Mouse (Mus musculus): ENCODE data around the gene Bend7. TPM values are rescaled to one million over a fixed set of nuclear protein-coding genes. Genes with fewer than 3 reads are reported as not detected.

The Bend7 gene
- polyA plus RNA-seq, 1 experiment from 2014 or later: 11.9 TPM

DNA sequence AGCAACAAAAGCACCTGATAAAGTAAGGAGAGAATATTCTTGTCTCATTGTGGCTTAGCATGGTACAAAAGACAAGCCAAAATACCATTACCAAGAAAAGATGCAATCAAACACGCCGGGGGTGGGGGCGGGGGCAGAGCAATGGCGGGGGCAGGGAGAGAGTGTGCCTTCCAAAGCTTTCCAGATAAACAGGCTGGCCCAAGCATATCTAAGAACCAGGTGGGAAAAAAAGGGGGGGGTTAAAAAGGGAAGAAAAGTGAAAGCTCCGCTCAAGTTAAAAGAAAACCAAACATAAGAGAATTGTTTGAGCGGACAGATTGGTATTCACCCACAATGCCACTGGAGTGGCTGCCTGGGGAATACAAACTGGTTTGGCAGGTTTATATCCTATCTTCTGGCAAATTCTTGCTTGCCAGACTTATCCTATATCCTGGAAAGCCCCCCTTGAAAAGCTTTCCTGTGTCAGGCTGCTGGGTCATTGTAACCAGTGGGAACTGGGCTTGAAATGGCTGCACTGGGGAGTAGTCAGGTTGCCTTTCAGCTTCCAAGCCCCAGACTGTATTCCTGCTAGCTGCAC lies 111.9 kb downstream of the Bend7 start:
- Histone ChIP-seq H3K27me3 (ENCODE audit: control insufficient read depth, insufficient read depth, low read depth, low read length) (no peaks in the 10 kb centered on the region), H3K27ac (ENCODE audit: low read length) (peak overlapping the region; percentile 59)
- peak; percentile 82 for ATAC-seq (ENCODE audit: low read depth)

DNA sequence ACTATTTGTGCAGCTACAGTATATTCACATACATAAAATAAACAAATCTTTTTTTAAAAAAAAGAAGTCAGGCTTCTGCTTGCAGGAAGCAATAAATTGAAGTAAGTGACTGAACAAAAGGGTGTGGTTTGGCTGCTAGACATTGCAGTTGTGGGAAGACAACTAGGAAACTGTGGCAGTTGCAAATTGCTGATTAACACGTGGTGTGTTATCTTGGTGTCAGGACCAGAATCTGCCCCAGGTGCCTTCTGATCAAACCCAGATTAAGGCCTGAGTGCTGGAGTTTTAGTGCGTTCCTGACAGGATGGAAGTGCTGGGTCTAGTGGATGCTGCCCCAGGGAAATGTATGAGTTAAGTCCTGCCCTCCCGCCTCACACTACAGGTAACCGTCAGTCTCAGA lies 113.9 kb downstream of the Bend7 start:
- Histone ChIP-seq H3K4me1 (replicated peaks; ENCODE audit: control insufficient read depth, insufficient read depth, low read length) (peaks cover 7% of the 10 kb centered on the region; the same call in 1 of the 2 replicates), H3K36me3 (ENCODE audit: control insufficient read depth, insufficient read depth, low read length) (no peaks in the 10 kb centered on the region), H3K9ac (ENCODE audit: low read length) (no peak overlapping the region), H3K4me3 (ENCODE audit: low read length) (no peak overlapping the region), H3K27ac (ENCODE audit: low read length) (no peak overlapping the region), H3K27me3 (ENCODE audit: control insufficient read depth, insufficient read depth, low read depth, low read length) (no peaks in the 10 kb centered on the region), H3K9me3 (ENCODE audit: control insufficient read depth, low read length) (no peaks in the 10 kb centered on the region), H3K4me2 (ENCODE audit: low read depth, low read length) (no peak overlapping the region)
- ATAC-seq (ENCODE audit: low read depth): no peak
- 39% methylated on average over 4 of the region's 4 CpGs for WGBS

More for the DNA sequence above, 111.9 kb downstream of the Bend7 start:
- Histone ChIP-seq H3K4me2 (ENCODE audit: low read depth, low read length) (no peak overlapping the region), H3K4me1 (replicated peaks; ENCODE audit: control insufficient read depth, insufficient read depth, low read length) (peaks cover 7% of the 10 kb centered on the region; the same call in 1 of the 2 replicates), H3K9me3 (ENCODE audit: control insufficient read depth, low read length) (no peaks in the 10 kb centered on the region), H3K36me3 (ENCODE audit: control insufficient read depth, insufficient read depth, low read length) (no peaks in the 10 kb centered on the region), H3K4me3 (ENCODE audit: low read length) (no peak overlapping the region), H3K9ac (ENCODE audit: low read length) (no peak overlapping the region)
- 53% methylated on average over 6 of the region's 6 CpGs for WGBS

DNA sequence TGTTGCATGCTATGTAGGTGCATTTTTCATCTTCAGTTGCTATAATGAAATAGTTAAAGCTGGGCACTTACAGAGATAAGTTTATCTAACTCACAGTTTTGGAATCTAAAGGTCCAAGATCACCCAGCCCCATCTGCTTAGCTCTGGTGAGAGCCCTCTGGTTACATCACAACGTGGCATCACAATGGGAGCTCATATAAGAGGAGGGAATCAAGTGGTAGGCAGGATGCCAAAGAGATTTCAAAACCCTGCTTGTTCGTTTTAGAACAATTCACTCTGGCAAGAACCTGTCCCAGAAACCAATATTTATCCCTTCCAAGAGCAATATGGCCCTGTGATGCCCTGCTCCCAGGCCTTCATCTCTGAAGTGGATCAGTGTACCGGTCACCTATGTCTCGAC lies 114.5 kb downstream of the Bend7 start:
- Histone ChIP-seq H3K4me1 (replicated peaks; ENCODE audit: control insufficient read depth, insufficient read depth, low read length) (peaks cover 7% of the 10 kb centered on the region; the same call in 1 of the 2 replicates), H3K9me3 (ENCODE audit: control insufficient read depth, low read length) (no peaks in the 10 kb centered on the region), H3K36me3 (ENCODE audit: control insufficient read depth, insufficient read depth, low read length) (no peaks in the 10 kb centered on the region), H3K27me3 (ENCODE audit: control insufficient read depth, insufficient read depth, low read depth, low read length) (no peaks in the 10 kb centered on the region), H3K9ac (ENCODE audit: low read length) (no peak overlapping the region), H3K4me2 (ENCODE audit: low read depth, low read length) (no peak overlapping the region), H3K4me3 (ENCODE audit: low read length) (no peak overlapping the region), H3K27ac (ENCODE audit: low read length) (no peak overlapping the region)
- no peak for ATAC-seq (ENCODE audit: low read depth)
- 60% methylated on average over 4 of the region's 4 CpGs for WGBS

DNA sequence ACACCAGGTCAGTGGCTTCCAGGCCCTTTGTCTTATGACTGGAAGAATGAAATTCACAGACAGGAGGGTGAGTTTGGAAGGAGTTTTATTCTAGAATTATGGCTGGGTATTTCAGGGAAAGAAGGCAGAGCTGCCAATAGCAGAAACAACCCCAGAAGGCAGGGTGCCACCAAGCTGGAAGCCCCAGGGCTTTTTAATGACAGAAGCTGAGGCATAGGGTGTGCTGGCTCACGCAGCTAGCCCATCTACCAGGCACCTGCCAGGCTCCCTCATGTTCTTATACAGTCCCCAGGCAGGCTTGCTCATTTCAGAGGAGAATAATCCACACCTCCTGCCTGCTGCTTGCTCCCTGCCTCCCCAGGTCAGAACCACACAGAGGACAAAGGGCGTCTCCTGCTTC lies 131.8 kb downstream of the Bend7 start:
- Histone ChIP-seq H3K27ac (ENCODE audit: low read length) (no peak overlapping the region), H3K36me3 (ENCODE audit: control insufficient read depth, insufficient read depth, low read length) (no peaks in the 10 kb centered on the region), H3K27me3 (ENCODE audit: control insufficient read depth, insufficient read depth, low read depth, low read length) (no peaks in the 10 kb centered on the region), H3K4me3 (ENCODE audit: low read length) (no peak overlapping the region), H3K4me1 (replicated peaks; ENCODE audit: control insufficient read depth, insufficient read depth, low read length) (no peaks in the 10 kb centered on the region), H3K9me3 (ENCODE audit: control insufficient read depth, low read length) (no peaks in the 10 kb centered on the region), H3K4me2 (ENCODE audit: low read depth, low read length) (no peak overlapping the region), H3K9ac (ENCODE audit: low read length) (no peak overlapping the region)
- WGBS: 81% methylated on average over 2 of the region's 2 CpGs
- ATAC-seq (ENCODE audit: low read depth): no peak

Other genes with a start within 250 kb of the Bend7 start
- 47.7 and 47.9 TPM in 2 replicates for gene Prpf18, start 65.7 kb upstream of the Bend7 start, polyA plus RNA-seq (2015; fragmentation: Nextera tagmentation; extraction: Ambion mirVana)
- 85.6 and 89.5 TPM in 2 replicates for gene Sephs1, start 163.7 kb downstream of the Bend7 start, polyA plus RNA-seq (2015; fragmentation: Nextera tagmentation; extraction: Ambion mirVana)
- 91.9 and 96.2 TPM in 2 replicates for gene Phyh, start 201.2 kb downstream of the Bend7 start, polyA plus RNA-seq (2015; fragmentation: Nextera tagmentation; extraction: Ambion mirVana)

Measured in lung, embryonic 16.5 days (tissue).